Comparison of ENCODE assay signal across 32 mouse cellular contexts in the genomic region with DNA sequence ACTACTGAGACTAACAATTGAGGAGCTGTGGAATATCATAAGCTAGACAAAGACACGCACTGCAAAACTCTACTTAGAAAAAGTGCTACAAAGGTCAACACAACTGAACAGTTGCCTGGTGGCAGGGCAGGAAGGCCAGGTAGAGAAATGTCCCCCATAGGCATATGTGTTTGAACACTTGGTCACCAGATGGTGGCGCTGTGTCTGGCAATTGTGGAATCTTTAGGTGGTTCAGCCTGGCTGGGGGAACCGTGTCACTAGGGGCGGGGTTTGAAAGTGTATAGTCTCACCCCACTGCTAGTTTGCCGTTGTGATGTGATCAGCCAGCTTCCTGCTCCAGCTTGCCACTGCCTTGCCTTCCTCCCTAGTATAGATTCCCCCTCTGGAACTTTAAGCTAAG. TPM values are rescaled to one million over a fixed set of nuclear protein-coding genes. Genes with fewer than 3 reads are reported as not detected.
DNase-seq lines count a peak whose midpoint lies in the region; ATAC-seq and TF ChIP-seq lines count a peak whose summit lies in the region.
"Had no signal": no experiment of that assay in that cellular context is flagged by ENCODE, and none has a peak within 500 bp of the region (broad histone marks: within the 10 kb centered on the region; RNA-seq: fewer than 3 reads in every experiment).

No protein-coding gene starts in this region.

- H3K9me3 ChIP-seq in hindbrain, postnatal 0 days (ENCODE audit: low read length) = no peaks in the 10 kb centered on the region
- no peaks in the 10 kb centered on the region for H3K9me3 ChIP-seq in hindbrain, embryonic 11.5 days (ENCODE audit: control insufficient read depth, low read length)
- H3K9me3 ChIP-seq in lung, embryonic 14.5 days (ENCODE audit: low read depth, low read length) = no peaks in the 10 kb centered on the region
- peaks cover 7% of the 10 kb centered on the region for H3K9me3 ChIP-seq in E14TG2a.4 (ENCODE audit: low read length)
- H3K9me3 ChIP-seq: hindbrain, embryonic 13.5 days; liver, embryonic 15.5 days; neural tube, embryonic 12.5 days had no signal

- 77% methylated on average over 5 of the region's 5 CpGs for WGBS in hindbrain, postnatal 0 days
- 75% methylated on average over 5 of the region's 5 CpGs for WGBS in hindbrain, embryonic 11.5 days
- WGBS in lung, embryonic 14.5 days = 75% methylated on average over 5 of the region's 5 CpGs

- TF ChIP-seq CTCF in hindbrain, postnatal 0 days (IDR thresholded peaks at IDR 0.05; ENCODE audit: low read depth) = 0 out of 2 replicates have a peak, but pooled peaks have one; percentile 10
- 0 out of 2 replicates have a peak, but pooled peaks have one; percentile 7 for TF ChIP-seq CTCF in lung, embryonic 14.5 days (IDR thresholded peaks at IDR 0.05; ENCODE audit: low read depth)
- peak; percentile 16; the same call in 1 of the 2 replicates for TF ChIP-seq CTCF in E14TG2a.4 (conservative IDR thresholded peaks at IDR 0.05; ENCODE audit: low read length)

- no peak overlapping the region for H3K4me3 ChIP-seq in hindbrain, postnatal 0 days (ENCODE audit: low read length)
- no peak overlapping the region for H3K4me3 ChIP-seq in hindbrain, embryonic 11.5 days (ENCODE audit: low read depth, low read length)
- no peak overlapping the region for H3K4me3 ChIP-seq in lung, embryonic 14.5 days (ENCODE audit: low read depth, low read length)
- no peak overlapping the region for H3K4me3 ChIP-seq in E14TG2a.4 (replicated peaks; ENCODE audit: low read length)
- H3K4me3 ChIP-seq: forebrain, embryonic 13.5 days; hindbrain, embryonic 13.5 days; liver, embryonic 15.5 days; midbrain, embryonic 10.5 days; myocyte; neural tube, embryonic 12.5 days had no signal

- peaks cover 5% of the 10 kb centered on the region; the same call in 1 of the 2 replicates for H3K4me1 ChIP-seq in hindbrain, postnatal 0 days (ENCODE audit: insufficient read depth, low read length)
- no peaks in the 10 kb centered on the region for H3K4me1 ChIP-seq in hindbrain, embryonic 11.5 days (replicated peaks; ENCODE audit: control insufficient read depth, insufficient read depth, low read length)
- no peaks in the 10 kb centered on the region for H3K4me1 ChIP-seq in lung, embryonic 14.5 days (ENCODE audit: insufficient read depth)
- H3K4me1 ChIP-seq in E14TG2a.4 (replicated peaks; ENCODE audit: low read depth, low read length) = peaks cover 21% of the 10 kb centered on the region
- H3K4me1 ChIP-seq: forebrain, embryonic 13.5 days had no signal

- H3K27ac ChIP-seq in hindbrain, postnatal 0 days = no peak overlapping the region
- H3K27ac ChIP-seq in hindbrain, embryonic 11.5 days (ENCODE audit: low read depth, low read length) = no peak overlapping the region
- H3K27ac ChIP-seq in lung, embryonic 14.5 days (ENCODE audit: low read depth) = no peak overlapping the region
- H3K27ac ChIP-seq: forebrain, embryonic 13.5 days; hindbrain, embryonic 13.5 days; liver, embryonic 15.5 days; midbrain, embryonic 10.5 days; neural tube, embryonic 12.5 days had no signal

- ATAC-seq in hindbrain, postnatal 0 days = no peak
- no peak for ATAC-seq in hindbrain, embryonic 11.5 days (ENCODE audit: low FRiP score)
- ATAC-seq in lung, embryonic 14.5 days (ENCODE audit: insufficient read depth) = no peak
- ATAC-seq in megakaryocyte, adult 5-6 weeks (ENCODE audit: poor library complexity, severe bottlenecking) = no peak
- ATAC-seq: forebrain, embryonic 13.5 days; inflammation-experienced regulatory T-cells, adult 6 months; midbrain, embryonic 16.5 days had no signal

- no peaks in the 10 kb centered on the region for H3K27me3 ChIP-seq in hindbrain, postnatal 0 days (ENCODE audit: insufficient read depth, low read length)
- no peaks in the 10 kb centered on the region for H3K27me3 ChIP-seq in hindbrain, embryonic 11.5 days (ENCODE audit: control insufficient read depth, insufficient read depth, low read length)
- H3K27me3 ChIP-seq in lung, embryonic 14.5 days (ENCODE audit: insufficient read depth, low read length) = no peaks in the 10 kb centered on the region
- no peaks in the 10 kb centered on the region for H3K27me3 ChIP-seq in E14TG2a.4 (ENCODE audit: insufficient read depth, low read length)
- H3K27me3 ChIP-seq: forebrain, embryonic 13.5 days; hindbrain, embryonic 13.5 days; neural tube, embryonic 12.5 days had no signal

- DNase-seq in hindbrain, postnatal 0 days (ENCODE audit: low spot score) = no peak
- DNase-seq in hindbrain, embryonic 11.5 days (ENCODE audit: low spot score) = no peak
- DNase-seq in lung, embryonic 14.5 days = no peak
- no peak for DNase-seq in lung, postnatal 36 days
- DNase-seq in R1 (ENCODE audit: low read depth, low spot score) = peak; percentile 53
- DNase-seq in adrenal gland, postnatal 36 days = no peak
- DNase-seq: adrenal gland, postnatal 10 days; cerebellum, adult 11 months; cerebellum, adult 9-10 months; cerebellum, postnatal 36 days; gastrocnemius, postnatal 14 days; heart, postnatal 14 days; kidney, adult 8-10 months; kidney, postnatal 10 days; layer of hippocampus, postnatal 36 days; left cerebral cortex, postnatal 4 days; right cerebral cortex, adult 18-20 months; right cerebral cortex, postnatal 4 days; thymus, adult 18-20 months; thymus, postnatal 36 days had no signal

- H3K36me3 ChIP-seq in hindbrain, postnatal 0 days (ENCODE audit: insufficient read depth, low read length) = no peaks in the 10 kb centered on the region
- no peaks in the 10 kb centered on the region for H3K36me3 ChIP-seq in hindbrain, embryonic 11.5 days (ENCODE audit: control insufficient read depth, insufficient read depth, low read length)
- no peaks in the 10 kb centered on the region for H3K36me3 ChIP-seq in lung, embryonic 14.5 days (ENCODE audit: insufficient read depth)
- H3K36me3 ChIP-seq in E14TG2a.4 (ENCODE audit: insufficient read depth, low read length) = no peaks in the 10 kb centered on the region
- H3K36me3 ChIP-seq: hindbrain, embryonic 13.5 days; liver, embryonic 15.5 days; midbrain, embryonic 10.5 days; neural tube, embryonic 12.5 days had no signal

- H3K4me2 ChIP-seq in hindbrain, postnatal 0 days (ENCODE audit: low read depth, low read length) = no peak overlapping the region
- no peak overlapping the region for H3K4me2 ChIP-seq in hindbrain, embryonic 11.5 days (replicated peaks; ENCODE audit: low read depth, low read length)
- no peak overlapping the region for H3K4me2 ChIP-seq in lung, embryonic 14.5 days
- H3K4me2 ChIP-seq: forebrain, embryonic 13.5 days; hindbrain, embryonic 13.5 days; liver, embryonic 15.5 days; neural tube, embryonic 12.5 days had no signal

- H3K9ac ChIP-seq in hindbrain, postnatal 0 days (replicated peaks; ENCODE audit: low read length) = no peak overlapping the region
- no peak overlapping the region for H3K9ac ChIP-seq in hindbrain, embryonic 11.5 days (ENCODE audit: low read depth, low read length)
- no peak overlapping the region for H3K9ac ChIP-seq in lung, embryonic 14.5 days
- H3K9ac ChIP-seq: forebrain, embryonic 13.5 days; hindbrain, embryonic 13.5 days; liver, embryonic 15.5 days; neural tube, embryonic 12.5 days had no signal

RNA-seq across cellular contexts. Expression of a gene that starts 5.4 kb away (rescaled TPM):
- total RNA-seq in hindbrain, postnatal 0 days (2014; rRNA removed) = 132 and 148 TPM in 2 replicates
- 98.1 and 98.8 TPM in 2 replicates for polyA plus RNA-seq in hindbrain, postnatal 0 days (2015; fragmentation: Nextera tagmentation; extraction: Ambion mirVana)
- polyA plus RNA-seq in hindbrain, embryonic 11.5 days (2014; fragmentation: Nextera tagmentation; extraction: Ambion mirVana) = 97.5 and 97.6 TPM in 2 replicates
- polyA plus RNA-seq in lung, embryonic 14.5 days (2014; fragmentation: Nextera tagmentation; extraction: Ambion mirVana) = 105 and 108 TPM in 2 replicates
- total RNA-seq in megakaryocyte, adult 5-6 weeks (2015) = 102 and 119 TPM in 2 replicates
- total RNA-seq in megakaryocyte, adult 5-6 weeks (2017) = 134 and 164 TPM in 2 replicates
- total RNA-seq in adrenal gland, postnatal 36 days (2021) = 100 to 1,000 TPM; 174 to 204 TPM

RNA-seq across cellular contexts. Expression of a gene that starts 14.1 kb away (rescaled TPM):
- 7.2 and 12.7 TPM in 2 replicates for total RNA-seq in hindbrain, postnatal 0 days (2014; rRNA removed)
- 8.8 and 11.0 TPM in 2 replicates for polyA plus RNA-seq in hindbrain, postnatal 0 days (2015; fragmentation: Nextera tagmentation; extraction: Ambion mirVana)
- polyA plus RNA-seq in hindbrain, embryonic 11.5 days (2014; fragmentation: Nextera tagmentation; extraction: Ambion mirVana) = 18.4 and 20.2 TPM in 2 replicates
- 20.5 and 21.6 TPM in 2 replicates for polyA plus RNA-seq in lung, embryonic 14.5 days (2014; fragmentation: Nextera tagmentation; extraction: Ambion mirVana)
- 7.5 and 9.1 TPM in 2 replicates for total RNA-seq in megakaryocyte, adult 5-6 weeks (2015)
- 9.4 and 11.0 TPM in 2 replicates for total RNA-seq in megakaryocyte, adult 5-6 weeks (2017)
- total RNA-seq in adrenal gland, postnatal 36 days (2021) = 10 to 100 TPM; 15.1 to 24.3 TPM

RNA-seq across cellular contexts. Expression of a gene that starts 43.3 kb away (rescaled TPM):
- total RNA-seq in hindbrain, postnatal 0 days (2014; rRNA removed) = not detected in 2 replicates
- polyA plus RNA-seq in hindbrain, postnatal 0 days (2015; fragmentation: Nextera tagmentation; extraction: Ambion mirVana) = 0.36 TPM in 1 of 2 replicates, not detected in the other
- polyA plus RNA-seq in hindbrain, embryonic 11.5 days (2014; fragmentation: Nextera tagmentation; extraction: Ambion mirVana) = 0.47 and 0.54 TPM in 2 replicates
- 0.14 TPM in 1 of 2 replicates, not detected in the other for polyA plus RNA-seq in lung, embryonic 14.5 days (2014; fragmentation: Nextera tagmentation; extraction: Ambion mirVana)
- total RNA-seq in megakaryocyte, adult 5-6 weeks (2015) = not detected in 2 replicates
- 0.12 TPM in 1 of 2 replicates, not detected in the other for total RNA-seq in megakaryocyte, adult 5-6 weeks (2017)
- total RNA-seq in adrenal gland, postnatal 36 days (2021) = not detected
- total RNA-seq: adrenal gland, postnatal 10 days; granulocyte monocyte progenitor cell, adult 5-6 weeks had no signal
- polyA plus RNA-seq: liver, embryonic 15.5 days; lung, embryonic 16.5 days had no signal
